Mouse (Mus musculus) right cerebral cortex, adult 2 months (tissue): ENCODE measurements at regions not wholly inside any gene's neighbourhood (a gene's known extent, or its start where the extent isn't known, plus 50 kb on each side); places are given as distances from the start of the nearest gene placed in this dataset.
A peak's percentile ranks its signal among the peaks of the same experiment; 100 is the strongest.

ENCODE experiments used
- DNase-seq, 2 experiments: peaks; one replicate each; pipeline ENCODE4 v3.0.0; 2021 to 2022; ENCODE audit warnings: low spot score in 2 of 2

DNA sequence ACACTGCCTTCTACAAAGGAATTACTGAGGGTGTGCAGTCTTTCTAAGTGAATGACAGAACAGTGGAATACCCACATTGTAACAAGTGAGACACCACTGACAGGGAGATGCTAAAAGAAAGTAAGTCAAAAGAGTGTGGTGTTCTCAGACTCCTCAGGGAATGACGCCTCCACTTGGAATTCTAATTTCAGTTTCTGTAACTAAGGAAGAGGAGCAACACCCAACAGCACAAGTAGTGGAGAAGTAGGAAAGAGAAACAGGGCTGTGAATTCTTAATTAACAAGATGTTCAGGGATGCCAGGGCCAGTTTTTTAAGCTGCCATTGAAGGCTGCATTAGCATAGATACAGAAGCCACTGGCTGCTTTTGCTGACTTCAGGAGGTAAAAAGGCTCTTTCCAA lies 81.4 kb downstream of the Fscb start:
- peak; percentile 16 to 27 for DNase-seq

- DNase-seq: no peak
Measured at GRCm38 (mm10) chr12:64389766-64390445, 84.6 kb downstream of the Fscb start.

GRCm38 (mm10) chr12:64364941-64365340 lies 109.5 kb downstream of the Fscb start:
- DNase-seq: no peak

- no peak for DNase-seq
Measured at GRCm38 (mm10) chr12:64361592-64362116, 112.8 kb downstream of the Fscb start.

DNA sequence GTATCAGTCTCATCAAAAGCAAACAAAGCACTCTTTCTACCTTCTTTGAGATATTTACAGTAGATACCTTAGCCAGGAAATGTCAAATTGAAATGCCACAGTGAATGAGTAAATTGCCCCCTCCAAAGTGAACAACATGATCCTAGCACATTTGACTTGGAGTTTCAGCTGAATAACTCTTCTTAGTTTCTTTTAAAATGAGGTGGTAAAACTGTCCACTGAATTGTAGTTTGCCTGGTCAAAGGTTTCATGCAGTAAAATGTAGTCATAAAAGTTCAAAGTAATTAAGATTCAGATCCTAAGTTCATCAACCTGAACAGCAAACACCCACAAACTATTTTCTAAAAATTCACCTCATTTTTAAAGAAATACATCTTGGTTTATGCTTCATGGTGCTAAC lies 113.8 kb downstream of the Fscb start:
- no peak for DNase-seq

- no peak for DNase-seq
Measured at GRCm38 (mm10) chr12:64343745-64344144, 130.7 kb downstream of the Fscb start.

DNA sequence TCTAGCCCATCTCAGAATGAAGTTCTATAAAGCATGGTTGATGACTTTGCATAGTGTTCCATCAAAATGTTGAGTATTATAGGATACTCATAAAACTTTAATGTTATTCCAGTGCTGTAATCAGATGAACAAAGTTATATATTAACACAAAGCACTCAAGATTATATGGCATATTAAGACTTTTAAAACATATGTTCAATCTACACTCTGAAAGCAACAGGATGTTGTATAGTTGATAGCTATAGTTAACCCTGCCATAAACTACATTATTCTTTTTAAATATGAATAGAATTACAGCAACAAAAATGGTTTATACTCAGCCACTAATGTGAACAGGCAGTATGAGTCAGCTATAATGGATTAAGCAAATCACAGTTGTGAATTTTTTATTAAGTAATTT lies 139.3 kb downstream of the Fscb start:
- DNase-seq: no peak
